ENCODE assay signal across 19 mouse cellular contexts in the genomic region with DNA sequence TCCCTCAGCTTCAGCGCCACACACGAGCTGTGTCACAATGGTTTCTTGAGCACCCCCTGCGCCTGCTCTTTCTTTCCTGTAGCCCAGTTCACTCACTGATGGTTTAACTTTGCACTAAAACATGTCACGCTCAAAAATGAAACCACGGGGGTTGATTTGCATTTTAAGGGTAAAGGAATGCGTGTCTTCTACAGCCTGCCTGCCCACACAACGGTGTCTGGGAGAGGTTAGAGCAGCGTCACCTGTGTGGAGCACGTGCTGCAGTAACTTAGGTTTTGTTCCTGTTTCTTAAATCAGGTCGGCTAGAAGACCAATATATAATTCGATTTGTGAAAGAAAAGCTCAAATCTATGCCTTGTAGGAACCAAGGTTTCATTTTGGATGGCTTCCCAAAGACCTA. TPM values are rescaled to one million over a fixed set of nuclear protein-coding genes. Genes with fewer than 3 reads are reported as not detected.
A peak's percentile ranks its signal among the peaks of the same experiment; 100 is the strongest.
DNase-seq lines count a peak whose midpoint lies in the region; ATAC-seq and TF ChIP-seq lines count a peak whose summit lies in the region.
"Had no signal": no experiment of that assay in that cellular context is flagged by ENCODE, and none has a peak within 500 bp of the region (broad histone marks: within the 10 kb centered on the region; RNA-seq: fewer than 3 reads in every experiment).

No protein-coding gene starts in this region.

- H3K4me3 ChIP-seq in hindbrain, embryonic 11.5 days (ENCODE audit: low read depth, low read length), result no peak overlapping the region
- no peak overlapping the region for H3K4me3 ChIP-seq in hindbrain, embryonic 12.5 days
- H3K4me3 ChIP-seq in testis, adult 2 months (ENCODE audit: control insufficient read depth, low read depth, low read length), result no peak overlapping the region
- H3K4me3 ChIP-seq in embryonic facial prominence, embryonic 14.5 days (ENCODE audit: low read depth, low read length), result no peak overlapping the region
- H3K4me3 ChIP-seq: lung, embryonic 15.5 days; midbrain, embryonic 13.5 days; neural tube, embryonic 12.5 days had no signal

- H3K4me2 ChIP-seq in hindbrain, embryonic 11.5 days (replicated peaks; ENCODE audit: low read depth, low read length), result no peak overlapping the region
- no peak overlapping the region for H3K4me2 ChIP-seq in hindbrain, embryonic 12.5 days (replicated peaks)
- H3K4me2 ChIP-seq in embryonic facial prominence, embryonic 14.5 days (ENCODE audit: low read depth, low read length), result no peak overlapping the region
- H3K4me2 ChIP-seq: heart, embryonic 11.5 days; hindbrain, embryonic 14.5 days; lung, embryonic 15.5 days; midbrain, embryonic 13.5 days; neural tube, embryonic 12.5 days had no signal

- intact Hi-C loops in heart, postnatal 36 days (cut with DNase I), result no loop called here

- H3K9me3 ChIP-seq in hindbrain, embryonic 11.5 days (ENCODE audit: control insufficient read depth, low read length), result no peaks in the 10 kb centered on the region
- H3K9me3 ChIP-seq in hindbrain, embryonic 12.5 days (replicated peaks), result no peaks in the 10 kb centered on the region
- no peaks in the 10 kb centered on the region for H3K9me3 ChIP-seq in embryonic facial prominence, embryonic 14.5 days (ENCODE audit: control insufficient read depth, low read length)
- H3K9me3 ChIP-seq: lung, embryonic 15.5 days; midbrain, embryonic 13.5 days; neural tube, embryonic 12.5 days had no signal

- ATAC-seq in hindbrain, embryonic 11.5 days (ENCODE audit: low FRiP score), result no peak
- ATAC-seq in hindbrain, embryonic 12.5 days (ENCODE audit: low FRiP score), result no peak
- ATAC-seq in embryonic facial prominence, embryonic 14.5 days (ENCODE audit: low read depth), result no peak
- ATAC-seq: forebrain, embryonic 14.5 days; midbrain, embryonic 13.5 days had no signal

- no peak for TF ChIP-seq CTCF in testis, adult 2 months (IDR thresholded peaks at IDR 0.05; ENCODE audit: control insufficient read depth, insufficient read depth, insufficient replicate concordance, low read depth, low read length)

- no peak for TF ChIP-seq POLR2A in testis, adult 2 months (IDR thresholded peaks at IDR 0.05; ENCODE audit: control insufficient read depth, low read depth, low read length)

- no peaks in the 10 kb centered on the region for H3K27me3 ChIP-seq in hindbrain, embryonic 11.5 days (ENCODE audit: control insufficient read depth, insufficient read depth, low read length)
- H3K27me3 ChIP-seq in hindbrain, embryonic 12.5 days, result no peaks in the 10 kb centered on the region
- H3K27me3 ChIP-seq in testis, adult 2 months (ENCODE audit: control insufficient read depth, insufficient read depth, low read length), result no peaks in the 10 kb centered on the region
- no peaks in the 10 kb centered on the region for H3K27me3 ChIP-seq in embryonic facial prominence, embryonic 14.5 days (replicated peaks; ENCODE audit: control insufficient read depth, insufficient read depth, low read length)
- H3K27me3 ChIP-seq: lung, embryonic 15.5 days; midbrain, embryonic 13.5 days; neural tube, embryonic 12.5 days had no signal

- H3K36me3 ChIP-seq in hindbrain, embryonic 11.5 days (ENCODE audit: control insufficient read depth, insufficient read depth, low read length), result no peaks in the 10 kb centered on the region
- no peaks in the 10 kb centered on the region for H3K36me3 ChIP-seq in hindbrain, embryonic 12.5 days
- no peaks in the 10 kb centered on the region for H3K36me3 ChIP-seq in testis, adult 2 months (ENCODE audit: control insufficient read depth, insufficient read depth, low read length)
- no peaks in the 10 kb centered on the region for H3K36me3 ChIP-seq in embryonic facial prominence, embryonic 14.5 days (ENCODE audit: control insufficient read depth, insufficient read depth, low read length)
- H3K36me3 ChIP-seq: lung, embryonic 15.5 days; midbrain, embryonic 13.5 days; neural tube, embryonic 12.5 days had no signal

- 0 out of 2 replicates have a peak, but pooled peaks cover 2% of the 10 kb centered on the region for H3K4me1 ChIP-seq in hindbrain, embryonic 11.5 days (replicated peaks; ENCODE audit: control insufficient read depth, insufficient read depth, low read length)
- H3K4me1 ChIP-seq in hindbrain, embryonic 12.5 days, result no peaks in the 10 kb centered on the region
- H3K4me1 ChIP-seq in testis, adult 2 months (ENCODE audit: control insufficient read depth, insufficient read depth, low read length), result no peaks in the 10 kb centered on the region
- no peaks in the 10 kb centered on the region for H3K4me1 ChIP-seq in embryonic facial prominence, embryonic 14.5 days (ENCODE audit: control insufficient read depth, insufficient read depth, low read length)
- H3K4me1 ChIP-seq: midbrain, embryonic 13.5 days had no signal

- peak; percentile 11 for DNase-seq in hindbrain, embryonic 11.5 days (ENCODE audit: low spot score)
- DNase-seq in testis, postnatal 10 days (ENCODE audit: low spot score), result no peak
- peak; percentile 9 for DNase-seq in embryonic facial prominence, embryonic 14.5 days (ENCODE audit: low spot score)
- DNase-seq in urinary bladder, adult 2 months (ENCODE audit: low spot score), result no peak
- no peak for DNase-seq in heart, postnatal 36 days
- no peak for DNase-seq in ovary, postnatal 36 days (ENCODE audit: low spot score)
- DNase-seq: cerebellum, adult 9-10 months; gastrocnemius, postnatal 10 days; retina, postnatal 1 day; thymus, postnatal 14 days had no signal

- H3K27ac ChIP-seq in hindbrain, embryonic 11.5 days (ENCODE audit: low read depth, low read length), result no peak overlapping the region
- H3K27ac ChIP-seq in hindbrain, embryonic 12.5 days, result no peak overlapping the region
- peak overlapping the region; percentile 14 for H3K27ac ChIP-seq in testis, adult 2 months (ENCODE audit: control insufficient read depth, insufficient read depth, low read depth, low read length)
- no peak overlapping the region for H3K27ac ChIP-seq in embryonic facial prominence, embryonic 14.5 days (replicated peaks; ENCODE audit: low read depth, low read length)
- H3K27ac ChIP-seq: hindbrain, embryonic 14.5 days; lung, embryonic 15.5 days; midbrain, embryonic 13.5 days; neural tube, embryonic 12.5 days had no signal

- no peak overlapping the region for H3K9ac ChIP-seq in hindbrain, embryonic 11.5 days (ENCODE audit: low read depth, low read length)
- H3K9ac ChIP-seq in hindbrain, embryonic 12.5 days, result no peak overlapping the region
- no peak overlapping the region for H3K9ac ChIP-seq in embryonic facial prominence, embryonic 14.5 days (ENCODE audit: low read depth, low read length)
- H3K9ac ChIP-seq: hindbrain, embryonic 14.5 days; lung, embryonic 15.5 days; midbrain, embryonic 13.5 days; neural tube, embryonic 12.5 days had no signal

- WGBS in hindbrain, embryonic 11.5 days, result 66% methylated on average over 11 of the region's 11 CpGs
- WGBS in hindbrain, embryonic 12.5 days, result 64% methylated on average over 11 of the region's 11 CpGs
- 56% methylated on average over 11 of the region's 11 CpGs for WGBS in embryonic facial prominence, embryonic 14.5 days

RNA-seq across cellular contexts. Expression of gene Papola, which starts 23.3 kb away (rescaled TPM):
- 251 and 257 TPM in 2 replicates for polyA plus RNA-seq in hindbrain, embryonic 11.5 days (2014; fragmentation: Nextera tagmentation; extraction: Ambion mirVana)
- polyA plus RNA-seq in hindbrain, embryonic 12.5 days (2016; fragmentation: Nextera tagmentation; extraction: Ambion mirVana), result 278 and 308 TPM in 2 replicates
- 70.6 and 104 TPM in 2 replicates for polyA plus RNA-seq in testis, adult 2 months (2012; rRNA removed)
- 159 and 160 TPM in 2 replicates for polyA plus RNA-seq in embryonic facial prominence, embryonic 14.5 days (2014; fragmentation: Nextera tagmentation; extraction: Ambion mirVana)
- polyA plus RNA-seq in urinary bladder, adult 2 months (2012; rRNA removed), result 94.8 and 100 TPM in 2 replicates
- 100 to 1,000 TPM; 107 to 116 TPM for total RNA-seq in heart, postnatal 36 days (2021)

RNA-seq across cellular contexts. Expression of gene Ak7, which starts 55.4 kb away (rescaled TPM):
- 1.1 and 1.8 TPM in 2 replicates for polyA plus RNA-seq in hindbrain, embryonic 11.5 days (2014; fragmentation: Nextera tagmentation; extraction: Ambion mirVana)
- polyA plus RNA-seq in hindbrain, embryonic 12.5 days (2016; fragmentation: Nextera tagmentation; extraction: Ambion mirVana), result 2.5 and 3.3 TPM in 2 replicates
- polyA plus RNA-seq in testis, adult 2 months (2012; rRNA removed), result 48.1 and 50.5 TPM in 2 replicates
- polyA plus RNA-seq in embryonic facial prominence, embryonic 14.5 days (2014; fragmentation: Nextera tagmentation; extraction: Ambion mirVana), result 0.29 and 1.3 TPM in 2 replicates
- polyA plus RNA-seq in urinary bladder, adult 2 months (2012; rRNA removed), result 0.11 and 0.25 TPM in 2 replicates
- total RNA-seq in heart, postnatal 36 days (2021), result not detected
- total RNA-seq: gastrocnemius, postnatal 10 days had no signal
- polyA plus RNA-seq: embryonic facial prominence, embryonic 11.5 days had no signal

Comparison
In these comparisons a context has a peak if more than half of its experiments do, and no peak if none do; other contexts are left out.
1. DNase-seq: peak in hindbrain, embryonic 11.5 days (single experiment) and embryonic facial prominence, embryonic 14.5 days (single experiment); none in testis, postnatal 10 days (single experiment), urinary bladder, adult 2 months (single experiment), heart, postnatal 36 days (0 of 2) and ovary, postnatal 36 days (single experiment).
2. RNA of gene Ak7, which starts 55.4 kb away (polyA plus RNA-seq): 48.1 to 50.5 TPM in testis, adult 2 months; 2.5 to 3.3 TPM in hindbrain, embryonic 12.5 days, 0.29 to 1.3 TPM in embryonic facial prominence, embryonic 14.5 days, 1.1 to 1.8 TPM in hindbrain, embryonic 11.5 days and 0.11 to 0.25 TPM in urinary bladder, adult 2 months; every median in the first group is over 10 times any median in the second.